ENCODE assay signal across 9 mouse cellular contexts in genomic region chr6:90450179-90450578, GRCm38 (mm10). TPM values are rescaled to one million over a fixed set of nuclear protein-coding genes. Genes with fewer than 3 reads are reported as not detected.
DNase-seq lines count a peak whose midpoint lies in the region; ATAC-seq and TF ChIP-seq lines count a peak whose summit lies in the region.
"Had no signal": no experiment of that assay in that cellular context is flagged by ENCODE, and none has a peak within 500 bp of the region (broad histone marks: within the 10 kb centered on the region; RNA-seq: fewer than 3 reads in every experiment).

No protein-coding gene starts in this region.

- TF ChIP-seq CTCF in forebrain, postnatal 0 days (IDR thresholded peaks at IDR 0.05; ENCODE audit: low read depth): peak; percentile 77

- no peaks in the 10 kb centered on the region for H3K4me1 ChIP-seq in forebrain, postnatal 0 days (ENCODE audit: insufficient read depth)
- H3K4me1 ChIP-seq in forebrain, embryonic 16.5 days (replicated peaks; ENCODE audit: control insufficient read depth, insufficient read depth, low read length): peaks cover 5% of the 10 kb centered on the region; the same call in 1 of the 2 replicates
- H3K4me1 ChIP-seq in heart, embryonic 15.5 days (replicated peaks): peaks cover 9% of the 10 kb centered on the region

- WGBS in forebrain, postnatal 0 days: 28% methylated on average over 7 of the region's 7 CpGs
- WGBS in forebrain, embryonic 16.5 days: 23% methylated on average over 7 of the region's 7 CpGs
- WGBS in heart, embryonic 15.5 days: 18% methylated on average over 7 of the region's 7 CpGs

- no peak overlapping the region for H3K9ac ChIP-seq in forebrain, postnatal 0 days
- H3K9ac ChIP-seq in forebrain, embryonic 16.5 days (replicated peaks; ENCODE audit: low read depth, low read length): no peak overlapping the region
- H3K9ac ChIP-seq in heart, embryonic 15.5 days: no peak overlapping the region
- H3K9ac ChIP-seq: limb, embryonic 15.5 days had no signal

- H3K27me3 ChIP-seq in forebrain, postnatal 0 days (ENCODE audit: insufficient read depth, low read length): no peaks in the 10 kb centered on the region
- no peaks in the 10 kb centered on the region for H3K27me3 ChIP-seq in forebrain, embryonic 16.5 days (replicated peaks; ENCODE audit: control insufficient read depth, insufficient read depth, low read length)
- H3K27me3 ChIP-seq in heart, embryonic 15.5 days: 0 out of 2 replicates have a peak, but pooled peaks cover 4% of the 10 kb centered on the region
- H3K27me3 ChIP-seq: limb, embryonic 15.5 days had no signal

- ATAC-seq in forebrain, postnatal 0 days: peak; percentile 61; the same call in 1 of the 2 replicates
- no peak for ATAC-seq in forebrain, embryonic 16.5 days
- ATAC-seq in heart, embryonic 15.5 days (replicated peaks; ENCODE audit: insufficient number of reproducible peaks, insufficient read depth, low FRiP score, low read depth): 0 out of 2 replicates have a peak, but pooled peaks have one; percentile 47

- no peak overlapping the region for H3K27ac ChIP-seq in forebrain, postnatal 0 days (ENCODE audit: low read depth, low read length)
- no peak overlapping the region for H3K27ac ChIP-seq in forebrain, embryonic 16.5 days (ENCODE audit: low read length)
- no peak overlapping the region for H3K27ac ChIP-seq in heart, embryonic 15.5 days
- H3K27ac ChIP-seq: limb, embryonic 15.5 days had no signal

- no peak overlapping the region for H3K4me2 ChIP-seq in forebrain, postnatal 0 days (ENCODE audit: low read depth)
- no peak overlapping the region for H3K4me2 ChIP-seq in forebrain, embryonic 16.5 days (ENCODE audit: low read length)
- H3K4me2 ChIP-seq in heart, embryonic 15.5 days: no peak overlapping the region
- H3K4me2 ChIP-seq: limb, embryonic 15.5 days had no signal

- no peak overlapping the region for H3K4me3 ChIP-seq in forebrain, postnatal 0 days (ENCODE audit: low read depth, low read length)
- H3K4me3 ChIP-seq in forebrain, embryonic 16.5 days (replicated peaks; ENCODE audit: low read length): no peak overlapping the region
- no peak overlapping the region for H3K4me3 ChIP-seq in heart, embryonic 15.5 days
- H3K4me3 ChIP-seq: limb, embryonic 15.5 days had no signal

- DNase-seq in forebrain, postnatal 0 days: peak; percentile 67
- peak; percentile 84 to 86 for DNase-seq in adrenal gland, adult 18-20 months (ENCODE audit: low spot score in 2 of 2)
- DNase-seq in embryo, embryonic 10 days (ENCODE audit: low spot score): peak; percentile 89
- peak; percentile 85 to 87 for DNase-seq in layer of hippocampus, postnatal 10 days (ENCODE audit: low spot score in 2 of 2)
- peak; percentile 70 for DNase-seq in mesoderm, embryonic 11.5 days (ENCODE audit: low read depth, low spot score)
- DNase-seq in thymus, postnatal 25 days: peak; percentile 26

- no peaks in the 10 kb centered on the region for H3K36me3 ChIP-seq in forebrain, postnatal 0 days (ENCODE audit: insufficient read depth)
- no peaks in the 10 kb centered on the region for H3K36me3 ChIP-seq in forebrain, embryonic 16.5 days (ENCODE audit: control insufficient read depth, insufficient read depth)
- H3K36me3 ChIP-seq in heart, embryonic 15.5 days: no peaks in the 10 kb centered on the region
- H3K36me3 ChIP-seq: limb, embryonic 15.5 days had no signal

- H3K9me3 ChIP-seq in forebrain, postnatal 0 days (ENCODE audit: low read length): no peaks in the 10 kb centered on the region
- no peaks in the 10 kb centered on the region for H3K9me3 ChIP-seq in forebrain, embryonic 16.5 days (ENCODE audit: control insufficient read depth, low read length)
- no peaks in the 10 kb centered on the region for H3K9me3 ChIP-seq in heart, embryonic 15.5 days (replicated peaks)
- H3K9me3 ChIP-seq: limb, embryonic 15.5 days had no signal

RNA-seq across cellular contexts. Expression of gene Klf15, which starts 12.2 kb away (rescaled TPM):
- 16.6 and 24.6 TPM in 2 replicates for total RNA-seq in forebrain, postnatal 0 days (2014; rRNA removed)
- 16.2 and 17.5 TPM in 2 replicates for polyA plus RNA-seq in forebrain, postnatal 0 days (2015; fragmentation: Nextera tagmentation; extraction: Ambion mirVana)
- 11.6 and 14.3 TPM in 2 replicates for polyA plus RNA-seq in forebrain, embryonic 16.5 days (2015; fragmentation: Nextera tagmentation; extraction: Ambion mirVana)
- total RNA-seq in adrenal gland, adult 18-20 months (2021): 10 to 100 TPM; 32.2 to 52.2 TPM
- polyA plus RNA-seq in heart, embryonic 15.5 days (2015; fragmentation: Nextera tagmentation; extraction: Ambion mirVana): 22.5 and 22.8 TPM in 2 replicates
- total RNA-seq in layer of hippocampus, postnatal 10 days (2021): 10 to 100 TPM; 18.5 to 23.7 TPM

RNA-seq across cellular contexts. Expression of gene Cfap100, which starts 21.6 kb away (rescaled TPM):
- total RNA-seq in forebrain, postnatal 0 days (2014; rRNA removed): 3.4 and 6.5 TPM in 2 replicates
- 4.0 and 4.9 TPM in 2 replicates for polyA plus RNA-seq in forebrain, postnatal 0 days (2015; fragmentation: Nextera tagmentation; extraction: Ambion mirVana)
- polyA plus RNA-seq in forebrain, embryonic 16.5 days (2015; fragmentation: Nextera tagmentation; extraction: Ambion mirVana): 4.4 and 5.4 TPM in 2 replicates
- under 1 TPM; 0.48 to 0.99 TPM for total RNA-seq in adrenal gland, adult 18-20 months (2021)
- 0.32 and 0.42 TPM in 2 replicates for polyA plus RNA-seq in heart, embryonic 15.5 days (2015; fragmentation: Nextera tagmentation; extraction: Ambion mirVana)
- 1 to 10 TPM; 8.8 to 9.2 TPM for total RNA-seq in layer of hippocampus, postnatal 10 days (2021)

RNA-seq across cellular contexts. Expression of gene Aldh1l1, which starts 36.0 kb away (rescaled TPM):
- total RNA-seq in forebrain, postnatal 0 days (2014; rRNA removed): 70.2 and 71.3 TPM in 2 replicates
- polyA plus RNA-seq in forebrain, postnatal 0 days (2015; fragmentation: Nextera tagmentation; extraction: Ambion mirVana): 54.2 and 67.8 TPM in 2 replicates
- 33.3 and 38.0 TPM in 2 replicates for polyA plus RNA-seq in forebrain, embryonic 16.5 days (2015; fragmentation: Nextera tagmentation; extraction: Ambion mirVana)
- 100 to 1,000 TPM; 180 to 197 TPM for total RNA-seq in adrenal gland, adult 18-20 months (2021)
- 1.8 and 3.6 TPM in 2 replicates for polyA plus RNA-seq in heart, embryonic 15.5 days (2015; fragmentation: Nextera tagmentation; extraction: Ambion mirVana)
- total RNA-seq in layer of hippocampus, postnatal 10 days (2021): 10 to 100 TPM; 43.9 to 52.3 TPM

Comparison
In these comparisons a context has a peak if more than half of its experiments do, and no peak if none do; other contexts are left out.
1. DNase-seq: peak in every context shown above with its lines; median percentile 89 in embryo, embryonic 10 days; 86 in layer of hippocampus, postnatal 10 days; 85 in adrenal gland, adult 18-20 months; 70 in mesoderm, embryonic 11.5 days; 67 in forebrain, postnatal 0 days; 26 in thymus, postnatal 25 days.